7 mouse cellular contexts compared by ENCODE assay signal in the genomic region with DNA sequence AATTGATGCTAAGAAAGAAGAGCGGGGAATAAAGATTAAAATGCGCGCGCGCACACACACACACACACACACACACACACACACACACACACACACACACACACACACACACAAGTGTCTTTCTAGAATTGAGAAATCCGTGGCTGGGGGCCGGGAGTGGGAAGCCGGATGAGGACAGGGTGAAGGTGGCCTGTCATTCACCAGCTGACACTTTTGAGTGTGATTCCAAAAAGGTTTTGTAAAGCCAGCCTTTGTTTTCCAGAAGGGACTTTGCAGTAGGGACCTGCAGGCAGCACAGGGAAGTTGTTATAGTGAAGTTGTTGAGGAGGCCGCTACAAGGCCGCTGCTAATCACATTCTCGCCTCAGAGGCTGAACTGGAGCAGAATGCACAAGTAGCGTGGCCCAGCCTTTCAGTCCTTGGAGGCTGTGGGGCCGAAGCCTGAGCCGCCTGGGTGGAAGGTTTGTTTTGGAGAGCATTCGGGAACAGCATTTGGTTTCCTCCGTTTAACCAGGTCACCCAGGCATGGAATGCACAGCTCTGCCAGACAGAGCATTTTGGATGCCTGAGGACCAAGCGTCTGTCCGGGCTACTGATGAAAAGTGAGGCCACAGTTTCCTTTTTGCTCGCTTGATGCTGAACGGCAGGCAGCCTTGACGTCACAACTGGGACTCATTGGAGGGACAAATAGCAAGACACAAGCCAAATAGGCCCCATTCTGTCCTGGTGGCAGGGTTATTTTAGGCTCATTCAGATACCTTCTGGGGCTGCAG.
DNase-seq lines count a peak whose midpoint lies in the region; ATAC-seq lines count a peak whose summit lies in the region.

No protein-coding gene starts in this region.

- peak; percentile 66 for DNase-seq in ovary, postnatal 36 days (ENCODE audit: low spot score)
- DNase-seq in ovary, postnatal 10 days (ENCODE audit: low spot score), result no peak
- peak; percentile 59 for DNase-seq in embryo, embryonic 11 days
- no peak for DNase-seq in urinary bladder, postnatal 4 days (ENCODE audit: low spot score in 2 of 2)
- no peak for DNase-seq in spleen, postnatal 4 days (ENCODE audit: low spot score in 2 of 2)

- H3K27me3 ChIP-seq in heart, embryonic 12.5 days (replicated peaks), result no peaks in the 10 kb centered on the region
- 0 out of 2 replicates have a peak, but pooled peaks cover 5% of the 10 kb centered on the region for H3K27me3 ChIP-seq in midbrain, embryonic 12.5 days

- H3K4me2 ChIP-seq in heart, embryonic 12.5 days, result peak overlapping the region; percentile 22
- H3K4me2 ChIP-seq in midbrain, embryonic 12.5 days (replicated peaks), result peak overlapping the region; percentile 22; the same call in 1 of the 2 replicates

- WGBS in heart, embryonic 12.5 days, result 50% methylated on average over 21 of the region's 21 CpGs
- 37% methylated on average over 21 of the region's 21 CpGs for WGBS in midbrain, embryonic 12.5 days

- no peak for ATAC-seq in heart, embryonic 12.5 days (ENCODE audit: insufficient number of reproducible peaks, low FRiP score)
- ATAC-seq in midbrain, embryonic 12.5 days (ENCODE audit: low FRiP score, low read depth), result peak; percentile 81

- H3K9me3 ChIP-seq in heart, embryonic 12.5 days (replicated peaks), result no peaks in the 10 kb centered on the region
- H3K9me3 ChIP-seq in midbrain, embryonic 12.5 days, result no peaks in the 10 kb centered on the region

- H3K36me3 ChIP-seq in heart, embryonic 12.5 days, result no peaks in the 10 kb centered on the region
- H3K36me3 ChIP-seq in midbrain, embryonic 12.5 days, result no peaks in the 10 kb centered on the region

- no peak overlapping the region for H3K4me3 ChIP-seq in heart, embryonic 12.5 days
- H3K4me3 ChIP-seq in midbrain, embryonic 12.5 days, result no peak overlapping the region

- peak overlapping the region; percentile 88 for H3K27ac ChIP-seq in heart, embryonic 12.5 days (ENCODE audit: poor library complexity, severe bottlenecking)
- peak overlapping the region; percentile 86 for H3K27ac ChIP-seq in midbrain, embryonic 12.5 days (replicated peaks)

- peaks cover 48% of the 10 kb centered on the region for H3K4me1 ChIP-seq in heart, embryonic 12.5 days (replicated peaks)
- H3K4me1 ChIP-seq in midbrain, embryonic 12.5 days, result peaks cover 51% of the 10 kb centered on the region

- H3K9ac ChIP-seq in heart, embryonic 12.5 days, result no peak overlapping the region
- no peak overlapping the region for H3K9ac ChIP-seq in midbrain, embryonic 12.5 days (replicated peaks)

Comparison
In these comparisons a context has a peak if more than half of its experiments do, and no peak if none do; other contexts are left out.
1. DNase-seq: peak in ovary, postnatal 36 days (single experiment) and embryo, embryonic 11 days (single experiment); none in ovary, postnatal 10 days (single experiment), urinary bladder, postnatal 4 days (0 of 2) and spleen, postnatal 4 days (0 of 2).